Mouse (Mus musculus) limb, embryonic 15.5 days (tissue): Measurements from ENCODE around the gene Prl3c1. TPM values are rescaled to one million over a fixed set of nuclear protein-coding genes. Genes with fewer than 3 reads are reported as not detected.
"Not testable (repeated sequence)": the region's sequence is repeated elsewhere in the genome, so short reads cannot be mapped to it uniquely, and the experiment has no call there.

Experiments
- ATAC-seq: fragments of 200-750 bp; cut with Nextera tagmentation; 2 replicates; pipeline ENCODE4 v1.8.0; 2017; ENCODE audit warnings: low read depth, moderate TSS enrichment; ENCODE audit not compliant: insufficient number of reproducible peaks, low FRiP score, low TSS enrichment
- H3K27ac ChIP-seq: fragments of 300-500 bp; sonication (generic); 2 replicates; pipeline ENCODE4 v1.5.1; 2015; ENCODE audit warnings: moderate library complexity, mild to moderate bottlenecking, inconsistent platforms
- H3K27me3 ChIP-seq: fragments of 300-500 bp; sonication (generic); 2 replicates; pipeline ENCODE4 v1.6.1; 2015; ENCODE audit warnings: inconsistent platforms
- H3K36me3 ChIP-seq: fragments of 300-500 bp; sonication (generic); 2 replicates; pipeline ENCODE4 v1.6.1; 2015; ENCODE audit warnings: inconsistent platforms
- H3K4me1 ChIP-seq: fragments of 300-500 bp; sonication (generic); 2 replicates; pipeline ENCODE4 v1.6.1; 2015; ENCODE audit warnings: inconsistent platforms
- H3K4me2 ChIP-seq: fragments of 300-500 bp; sonication (generic); 2 replicates; pipeline ENCODE4 v1.6.1; 2015; ENCODE audit warnings: mild to moderate bottlenecking, inconsistent platforms
- H3K4me3 ChIP-seq: fragments of 300-500 bp; sonication (generic); 2 replicates; pipeline ENCODE4 v1.5.1; 2015; ENCODE audit warnings: mild to moderate bottlenecking, inconsistent platforms
- H3K9ac ChIP-seq: fragments of 300-500 bp; sonication (generic); 2 replicates; pipeline ENCODE4 v1.6.1; 2015; ENCODE audit warnings: inconsistent platforms
- H3K9me3 ChIP-seq: fragments of 300-500 bp; sonication (generic); 2 replicates; pipeline ENCODE4 v1.6.1; 2016; ENCODE audit warnings: inconsistent platforms
- WGBS: fragments of 180-500 bp; shearing (Covaris S2); methylation state at CpG from one replicate; pipeline ENCODE4 v1.1.7; 2015; 5-methylcytosine and 5-hydroxymethylcytosine counted together
- polyA plus RNA-seq: library from polyadenylated mRNA; unstranded; fragments of >200 nt; fragmentation: Nextera tagmentation; extraction: Ambion mirVana; gene quantifications from 2 replicates; pipeline ENCODE4 v1.2.1, GENCODE M21; 2015

Gene Prl3c1
- polyA plus RNA-seq: not detected in 2 replicates

DNA sequence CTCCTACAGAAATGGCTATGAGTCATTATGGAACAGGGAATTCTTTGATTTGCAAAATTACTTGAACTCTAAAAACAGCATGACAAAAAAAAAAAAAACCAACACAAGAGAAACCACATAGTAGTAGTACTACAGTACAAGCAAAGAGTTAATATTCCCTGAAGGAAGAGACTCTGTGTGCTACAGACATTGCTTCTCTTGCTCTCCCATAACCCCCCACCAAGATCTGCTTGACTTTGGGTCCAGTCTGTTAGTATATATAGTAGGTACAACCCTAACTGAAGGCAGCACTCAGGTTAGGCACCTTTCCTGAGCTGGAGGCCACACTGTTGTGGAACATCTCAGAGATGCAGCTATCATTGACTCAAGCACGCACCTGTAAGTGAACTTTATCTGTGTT lies at the start of gene Prl3c1:
Gene Prl3c1, plus strand, starts transcription at position 301 of the 400 bp plus-strand sequence.
- 80% methylated on average over 1 of the region's 1 CpGs for WGBS
- Histone ChIP-seq H3K4me3 (no peak within 1 kb of the TSS), H3K36me3 (no peaks in the 10 kb centered on the region), H3K4me1 (no peaks in the 10 kb centered on the region), H3K9me3 (no peaks in the 10 kb centered on the region), H3K27me3 (no peaks in the 10 kb centered on the region), H3K9ac (no peak within 1 kb of the TSS), H3K27ac (no peak within 1 kb of the TSS), H3K4me2 (no peak within 1 kb of the TSS)
- ATAC-seq: no peak

GRCm38 (mm10) chr13:27148264-27148663 lies 48.2 kb upstream of the Prl3c1 start:
- ATAC-seq: no peak
- H3K4me1 ChIP-seq: no peaks in the 10 kb centered on the region
- no peaks in the 10 kb centered on the region for H3K36me3 ChIP-seq
- no peak overlapping the region for H3K9ac ChIP-seq
- H3K27me3 ChIP-seq: no peaks in the 10 kb centered on the region
- no peak overlapping the region for H3K4me2 ChIP-seq
- H3K4me3 ChIP-seq: no peak overlapping the region
- H3K9me3 ChIP-seq: no peaks in the 10 kb centered on the region
- 57% methylated on average over 1 of the region's 1 CpGs for WGBS
- no peak overlapping the region for H3K27ac ChIP-seq

GRCm38 (mm10) chr13:27156490-27156889 lies 40.0 kb upstream of the Prl3c1 start, which contains the start of gene Prl3d3:
Gene Prl3d3 (plus strand): TSS chr13:27156790.
- not testable (repeated sequence) for H3K27me3 ChIP-seq, H3K9me3 ChIP-seq, H3K27ac ChIP-seq, H3K36me3 ChIP-seq, H3K4me1 ChIP-seq, H3K4me3 ChIP-seq, H3K4me2 ChIP-seq, ATAC-seq, H3K9ac ChIP-seq
- 79% methylated on average over 3 of the region's 3 CpGs for WGBS

DNA sequence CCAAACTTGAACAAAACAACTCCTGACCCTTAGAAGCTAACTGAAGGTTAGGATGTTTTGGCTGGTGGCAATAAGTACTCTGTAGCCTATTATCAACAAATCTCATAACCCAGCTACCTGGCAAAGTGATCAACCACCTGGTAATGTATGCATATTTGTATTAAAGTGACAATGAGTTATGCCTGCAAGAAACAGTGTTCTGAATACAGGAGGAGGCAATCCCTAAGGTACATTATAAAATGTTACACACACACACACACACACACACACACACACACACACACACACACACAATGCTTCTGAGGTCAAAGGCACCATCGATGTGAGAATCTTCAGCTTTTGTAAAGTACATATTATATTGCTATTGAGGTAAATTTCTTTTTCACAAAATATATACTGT lies 45.1 kb downstream of the Prl3c1 start, which contains the start of gene Prl3b1:
Gene Prl3b1, plus strand, starts transcription at position 301 of the 400 bp plus-strand sequence.
- no peak within 1 kb of the TSS for H3K27ac ChIP-seq
- no peaks in the 10 kb centered on the region for H3K36me3 ChIP-seq
- no peaks in the 10 kb centered on the region for H3K9me3 ChIP-seq
- H3K4me3 ChIP-seq: no peak within 1 kb of the TSS
- 95% methylated on average over 1 of the region's 1 CpGs for WGBS
- no peaks in the 10 kb centered on the region for H3K27me3 ChIP-seq
- no peak within 1 kb of the TSS for H3K9ac ChIP-seq
- no peaks in the 10 kb centered on the region for H3K4me1 ChIP-seq
- no peak for ATAC-seq
- H3K4me2 ChIP-seq: no peak within 1 kb of the TSS

Other genes starting within 250 kb of the Prl3c1 start
- not detected in 2 replicates for gene Prl, start 139.1 kb upstream of the Prl3c1 start, polyA plus RNA-seq
- gene Prl3d1, start 102.5 kb upstream of the Prl3c1 start, polyA plus RNA-seq: not detected in 2 replicates
- not detected in 2 replicates for gene Prl3d2, start 75.0 kb upstream of the Prl3c1 start, polyA plus RNA-seq
- gene Prl3d3, start 39.9 kb upstream of the Prl3c1 start, polyA plus RNA-seq: not detected in 2 replicates
- not detected in 2 replicates for gene Prl3b1, start 45.2 kb downstream of the Prl3c1 start, polyA plus RNA-seq
- gene Prl3a1, start 62.8 kb downstream of the Prl3c1 start, polyA plus RNA-seq: not detected in 2 replicates
- not detected in 2 replicates for gene Prl6a1, start 116.0 kb downstream of the Prl3c1 start, polyA plus RNA-seq
- gene Prl8a2, start 149.0 kb downstream of the Prl3c1 start, polyA plus RNA-seq: not detected in 2 replicates
- gene Prl2b1, start 194.2 kb downstream of the Prl3c1 start, polyA plus RNA-seq: not detected in 2 replicates
- gene Prl8a6, start 242.0 kb downstream of the Prl3c1 start, polyA plus RNA-seq: not detected in 2 replicates